Mouse (Mus musculus): Measurements from ENCODE around the gene Vps18.

GRCm38 (mm10) chr2:119276926-119277325, 11.6 kb upstream of the Vps18 start:
- TF ChIP-seq EP300 (optimal IDR thresholded peaks at IDR 0.05) (no peak), CTCF (IDR thresholded peaks at IDR 0.05; ENCODE audit: low read depth) (no peak)

Measured in stomach, postnatal 0 days (tissue).